Mouse (Mus musculus): ENCODE measurements at regions not wholly inside any gene's neighbourhood (a gene's known extent, or its start where the extent isn't known, plus 50 kb on each side); places are given as distances from the start of the nearest gene placed in this dataset.

DNA sequence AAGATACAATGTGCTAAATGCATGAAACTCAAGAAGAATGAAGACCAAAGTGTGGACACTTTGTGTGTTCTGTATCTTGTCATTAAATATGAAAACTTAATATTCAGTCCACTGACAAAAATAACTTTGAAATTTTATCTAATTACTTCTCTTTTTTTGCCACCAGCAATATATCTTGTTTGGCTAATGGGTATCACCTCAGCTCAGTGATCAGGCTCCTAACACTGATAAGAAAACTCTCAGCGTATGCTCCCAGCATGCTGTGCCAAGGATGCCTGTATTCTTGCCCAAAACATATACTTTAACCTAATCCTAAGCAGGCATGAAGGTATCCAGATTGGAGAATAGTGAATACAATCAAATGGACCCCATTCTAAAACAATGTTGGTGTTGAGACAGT, 53.3 kb upstream of the Ptpn12 start:
- no peak for DNase-seq

DNA sequence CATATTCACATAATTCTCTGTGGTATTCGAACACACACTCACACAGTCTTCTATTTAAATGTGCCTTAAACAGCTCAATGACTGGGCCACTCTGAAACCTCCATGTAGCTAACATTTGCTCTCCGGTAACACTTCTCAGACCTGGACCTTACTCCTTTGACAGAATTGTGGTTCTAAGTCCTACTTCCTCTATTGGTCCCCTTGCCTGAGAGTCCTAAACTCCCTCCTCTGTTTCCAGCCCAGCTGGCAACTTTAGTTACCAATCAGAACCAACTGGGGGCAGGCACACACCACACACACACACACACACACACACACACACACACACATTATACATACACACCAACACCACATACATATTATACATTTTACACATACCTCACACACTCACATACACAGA, 57.7 kb upstream of the Ptpn12 start:
- no peak for DNase-seq

DNA sequence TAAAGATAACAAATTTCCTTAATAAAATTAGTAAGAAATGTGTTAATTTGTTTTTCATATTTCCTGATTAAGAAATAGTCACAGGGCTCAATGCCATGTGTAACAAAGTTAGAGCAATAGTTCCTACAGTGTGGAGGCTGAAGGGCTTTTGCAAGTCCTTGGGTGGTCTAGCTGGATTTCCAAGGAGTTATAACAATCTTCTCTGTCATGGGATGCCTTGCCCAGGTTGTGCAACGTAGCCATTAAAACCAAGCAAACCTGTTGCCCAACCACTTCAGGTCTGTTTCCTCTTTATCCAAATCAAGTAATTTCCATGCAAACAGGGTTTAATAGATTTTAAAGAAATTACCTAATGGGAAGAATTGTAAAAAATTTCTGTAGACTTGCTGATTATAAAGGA, 59.8 kb upstream of the Ptpn12 start:
- DNase-seq = peak; percentile 82

DNA sequence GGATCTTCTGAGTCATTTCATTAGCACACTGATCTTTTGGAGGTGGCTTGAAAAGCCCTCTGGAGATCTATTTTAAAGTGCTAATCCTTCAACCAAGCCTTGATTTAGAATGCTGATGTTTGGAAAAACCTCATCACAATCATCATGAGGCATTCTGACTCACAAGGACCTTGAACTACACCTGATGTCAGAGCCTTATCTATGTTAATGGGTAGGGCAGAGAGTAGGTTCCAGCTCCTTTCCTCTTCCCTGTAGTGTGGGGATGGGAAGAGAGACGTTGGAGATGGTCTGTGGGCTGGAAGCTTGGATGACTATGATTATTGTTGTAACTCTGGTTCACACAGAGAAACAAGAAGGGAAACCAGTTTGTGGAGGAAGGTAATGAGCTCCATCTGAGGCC, 63.0 kb upstream of the Gsap start:
- no peak for DNase-seq

DNA sequence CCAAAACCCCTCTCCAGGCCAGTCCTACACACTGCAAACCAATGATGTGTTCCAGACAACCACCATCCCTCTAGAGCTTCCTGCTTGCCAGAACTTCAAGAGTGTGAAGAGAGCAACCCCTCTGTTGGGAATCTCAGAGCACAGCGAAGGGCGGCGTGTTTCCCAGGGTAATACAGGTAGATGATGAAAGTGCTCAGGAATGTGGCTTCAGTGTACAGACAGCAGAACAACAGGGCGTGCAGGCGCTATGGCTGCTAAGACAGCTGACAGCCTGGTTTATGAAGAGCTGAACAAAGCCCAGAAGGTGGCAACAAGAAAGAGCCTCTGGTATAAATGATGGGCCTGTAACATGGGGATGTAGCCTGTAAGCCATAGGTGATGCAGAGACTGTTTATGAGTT, 61.0 kb upstream of the Gsap start:
- DNase-seq = peak; percentile 35

DNA sequence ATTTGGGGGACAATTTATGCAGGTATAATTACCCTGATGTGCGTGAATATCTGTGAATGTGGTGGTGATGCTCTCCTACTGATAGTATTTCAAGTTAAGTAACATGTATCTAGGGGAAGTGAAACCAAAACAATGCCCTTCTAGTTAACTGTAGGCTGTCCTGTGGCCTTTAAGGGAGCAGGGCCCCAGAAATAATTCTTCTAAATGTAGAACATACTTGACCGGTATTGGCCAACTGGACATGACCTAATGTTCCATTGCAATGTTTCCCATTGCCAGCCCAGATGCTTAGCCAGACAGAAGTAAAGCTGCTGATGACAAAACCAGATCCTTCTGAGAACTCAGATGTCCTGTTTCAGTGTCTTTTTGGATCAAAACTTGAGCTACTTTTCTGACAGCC, 54.9 kb upstream of the Gsap start:
- DNase-seq = peak; percentile 80

DNA sequence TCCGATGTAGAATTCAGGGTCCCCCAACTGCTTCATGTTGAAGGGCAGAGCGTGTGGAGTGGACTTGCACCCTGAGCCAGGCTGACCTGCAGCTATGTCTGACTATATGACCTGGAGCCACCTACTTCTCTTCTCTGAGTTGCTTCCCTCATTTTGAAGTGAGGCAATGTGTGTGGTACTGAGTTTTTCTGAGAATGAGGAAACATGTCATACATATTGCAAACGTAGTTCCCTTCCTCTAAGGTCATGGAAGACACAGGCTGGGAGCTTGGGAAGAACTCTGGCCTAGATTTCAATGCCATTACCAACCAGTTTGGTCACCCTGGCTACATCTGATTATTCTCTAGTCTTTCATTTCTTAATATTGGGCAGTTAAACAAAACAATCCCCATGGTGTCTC, 54.1 kb upstream of the Gsap start:
- DNase-seq = peak; percentile 52

DNA sequence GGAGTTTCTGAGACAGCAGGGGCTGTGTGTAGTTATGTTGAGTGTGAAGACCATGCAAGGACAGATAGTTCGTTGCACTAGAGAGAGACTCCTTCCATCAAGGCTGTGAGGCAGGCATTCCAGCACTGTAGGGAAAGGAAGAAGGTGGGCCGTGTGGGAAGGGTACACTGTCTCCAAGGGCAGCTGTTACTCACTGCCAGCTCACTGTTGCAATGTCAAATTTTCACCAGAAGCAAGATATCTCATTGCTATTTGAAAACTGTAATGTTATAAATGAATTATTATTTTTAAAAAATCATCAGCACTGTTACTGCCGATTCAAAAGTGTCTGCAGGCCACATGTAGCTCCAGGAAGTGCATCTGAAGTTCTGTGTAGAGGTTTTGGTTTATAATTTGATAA, 50.6 kb upstream of the Gsap start:
- no peak for DNase-seq

DNA sequence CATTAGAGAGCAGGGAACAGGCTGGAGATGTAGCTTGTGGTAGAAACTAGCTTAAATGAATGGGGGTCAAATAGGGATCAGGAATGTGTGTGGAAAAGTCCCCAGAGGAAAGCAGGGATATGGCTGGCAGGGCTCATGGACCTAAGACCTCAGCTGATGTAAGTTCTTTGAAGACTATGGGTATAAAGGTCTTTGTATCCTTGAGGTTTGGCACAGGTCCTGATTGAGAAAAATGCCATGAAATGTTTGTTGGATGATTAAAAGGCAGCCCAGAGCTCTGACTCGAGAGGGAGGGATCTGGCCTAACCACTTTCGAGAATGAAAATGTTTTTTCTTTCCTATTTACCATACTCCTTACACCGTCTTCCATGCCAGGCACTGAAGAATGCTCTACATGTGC, 50.0 kb upstream of the Gsap start:
- peak; percentile 19 for DNase-seq

All from lung, postnatal 36 days (tissue).